Mouse (Mus musculus) thymus, adult 2 months (tissue): ENCODE results near the gene 4930432M17Rik.

Experiments
- CTCF ChIP-seq: fragments of 200-500 bp; IDR thresholded peaks from 2 replicates; pipeline ENCODE4 v1.5.1; 2012; ENCODE audit warnings: mild to moderate bottlenecking, control low read depth, low read length, moderate library complexity, borderline replicate concordance; ENCODE audit not compliant: control insufficient read depth, poor library complexity, insufficient read depth; ENCODE audit errors: extremely low read depth
- POLR2A ChIP-seq: fragments of 200-500 bp; IDR thresholded peaks from 2 replicates; pipeline ENCODE4 v1.6.1; 2012; ENCODE audit warnings: mild to moderate bottlenecking, low read length, control low read depth, moderate library complexity; ENCODE audit not compliant: control insufficient read depth, poor library complexity, insufficient read depth; ENCODE audit errors: extremely low read depth

GRCm38 (mm10) chr3:121697169-121697568 is 26.6 kb downstream of the 4930432M17Rik start:
- TF ChIP-seq CTCF, result no peak
- no peak for TF ChIP-seq POLR2A
